Mouse (Mus musculus) c-Kit-positive CD71-negative TER-119-negative erythroid progenitor cells, embryonic 14.5 days (primary cell): ENCODE data around the gene Rbm25.

Experiments
- DNase-seq: peaks from one replicate; pipeline ENCODE4 v3.0.0-alpha.2; 2013; ENCODE audit warnings: low read depth

Gene Rbm25

GRCm38 (mm10) chr12:83732225-83732624 lies 101.2 kb downstream of the Rbm25 start:
- no peak for DNase-seq
